Mouse (Mus musculus) megakaryocyte progenitor cell, adult 5-6 weeks (primary cell): ENCODE measurements around the gene Rpl13a. TPM values are rescaled to one million over a fixed set of nuclear protein-coding genes. Genes with fewer than 3 reads are reported as not detected.
A peak's percentile ranks its signal among the peaks of the same experiment; 100 is the strongest.
"Not testable (repeated sequence)": the region's sequence is repeated elsewhere in the genome, so short reads cannot be mapped to it uniquely, and the experiment has no call there.

ENCODE experiments used
- ATAC-seq: replicated peaks from 2 replicates; pipeline ENCODE4 v1.8.0; 2016; ENCODE audit warnings: mild to moderate bottlenecking, moderate TSS enrichment, inconsistent platforms; ENCODE audit not compliant: poor library complexity
- total RNA-seq, 2 experiments: library from RNA; stranded (forward) in 1 of 2; stranded (reverse) in 1 of 2; fragments of 157-497, 149-512 nt in 1 of 2; fragments of 200-1000 nt in 1 of 2; gene quantifications; 2 replicates each; pipeline versions ENCODE4 v1.2.3 to v1.2.4; 2015 to 2017

The Rpl13a gene
- total RNA-seq, 2 experiments from 2014 or later, result 2,930 to 3,320 TPM

DNA sequence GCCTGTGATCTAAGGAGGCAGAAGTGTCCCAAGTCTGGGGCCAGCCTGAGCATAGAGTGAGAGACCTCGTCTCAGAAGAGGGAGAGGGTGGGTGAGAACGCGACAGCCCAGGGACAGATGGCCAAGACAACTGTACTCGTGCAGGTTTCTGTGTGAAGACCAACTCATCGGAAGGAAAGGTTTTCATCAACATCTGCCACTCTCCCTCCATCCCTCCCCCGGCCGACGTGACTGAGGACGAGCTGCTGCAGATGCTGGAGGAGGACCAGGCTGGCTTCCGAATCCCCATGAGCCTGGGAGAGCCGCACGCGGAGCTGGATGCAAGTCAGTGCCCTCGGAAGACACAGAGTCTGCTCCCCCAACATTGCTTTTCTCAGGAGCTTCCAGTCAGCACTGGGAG, 28.9 kb upstream of the Rpl13a start:
- ATAC-seq, result no peak

DNA sequence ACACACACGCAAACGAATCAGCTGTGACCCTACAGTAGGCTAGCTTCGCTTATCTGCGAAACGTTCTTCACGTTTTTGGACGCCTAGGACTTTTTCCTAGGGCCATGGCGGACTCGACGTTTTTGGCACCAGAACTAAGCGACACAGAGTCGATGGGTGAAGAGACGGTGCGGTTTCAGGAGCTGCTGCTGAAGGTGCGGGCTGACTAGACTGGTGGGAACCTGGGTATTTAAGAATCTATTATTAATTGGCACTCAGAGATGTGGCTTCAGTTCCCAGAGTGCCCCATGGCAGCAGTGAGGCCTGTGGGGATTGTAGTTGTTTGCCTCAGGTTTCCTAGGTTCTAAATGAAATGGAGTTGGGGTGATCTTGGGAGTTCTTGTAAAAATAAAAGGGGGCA, 27.6 kb upstream of the Rpl13a start:
- ATAC-seq, result no peak

DNA sequence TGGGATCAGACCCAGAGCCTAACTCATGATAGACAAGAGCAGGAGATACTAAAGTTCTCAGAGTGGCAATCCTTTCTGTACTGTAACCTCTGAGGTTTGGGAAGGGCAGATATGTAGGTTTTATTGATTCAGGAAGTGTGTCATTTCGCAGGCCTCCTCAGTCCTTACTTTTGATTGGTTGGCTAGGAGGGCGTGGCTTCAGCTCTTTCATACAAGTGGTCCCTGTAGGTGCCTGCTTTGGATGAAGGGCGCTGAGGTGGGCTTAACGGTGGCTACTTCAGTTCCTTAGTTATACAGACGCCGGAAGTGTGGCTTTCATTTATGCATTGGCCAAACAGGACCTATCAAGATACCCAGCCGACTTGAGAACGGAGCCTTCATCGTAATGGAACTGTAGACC, 27.0 kb upstream of the Rpl13a start:
- ATAC-seq, result no peak

DNA sequence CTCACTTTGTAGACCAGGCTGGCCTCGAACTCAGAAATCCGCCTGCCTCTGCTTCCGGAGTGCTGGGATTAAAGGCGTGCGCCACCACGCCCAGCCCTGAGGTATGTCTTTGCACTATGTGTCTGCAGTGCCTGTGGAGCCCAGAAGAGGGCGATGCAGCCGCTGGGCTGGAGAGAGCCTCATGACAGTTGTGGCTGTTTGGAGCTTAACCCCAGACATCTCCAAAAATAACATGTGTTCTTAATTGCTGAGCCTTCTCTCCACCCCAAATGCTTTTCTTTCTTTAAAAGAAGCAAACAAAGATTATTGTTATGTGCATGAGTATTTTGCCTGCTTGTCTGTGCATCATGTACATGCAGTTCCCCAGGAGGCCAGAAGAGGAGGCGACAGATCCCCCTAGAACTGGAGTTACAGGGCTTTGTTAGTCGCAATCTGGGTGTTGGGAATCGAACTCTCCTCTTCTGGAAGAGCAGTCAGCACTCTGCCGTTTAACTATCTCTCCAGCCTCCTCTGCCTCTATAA, 26.5 kb upstream of the Rpl13a start:
- ATAC-seq, result peak; percentile 65

DNA sequence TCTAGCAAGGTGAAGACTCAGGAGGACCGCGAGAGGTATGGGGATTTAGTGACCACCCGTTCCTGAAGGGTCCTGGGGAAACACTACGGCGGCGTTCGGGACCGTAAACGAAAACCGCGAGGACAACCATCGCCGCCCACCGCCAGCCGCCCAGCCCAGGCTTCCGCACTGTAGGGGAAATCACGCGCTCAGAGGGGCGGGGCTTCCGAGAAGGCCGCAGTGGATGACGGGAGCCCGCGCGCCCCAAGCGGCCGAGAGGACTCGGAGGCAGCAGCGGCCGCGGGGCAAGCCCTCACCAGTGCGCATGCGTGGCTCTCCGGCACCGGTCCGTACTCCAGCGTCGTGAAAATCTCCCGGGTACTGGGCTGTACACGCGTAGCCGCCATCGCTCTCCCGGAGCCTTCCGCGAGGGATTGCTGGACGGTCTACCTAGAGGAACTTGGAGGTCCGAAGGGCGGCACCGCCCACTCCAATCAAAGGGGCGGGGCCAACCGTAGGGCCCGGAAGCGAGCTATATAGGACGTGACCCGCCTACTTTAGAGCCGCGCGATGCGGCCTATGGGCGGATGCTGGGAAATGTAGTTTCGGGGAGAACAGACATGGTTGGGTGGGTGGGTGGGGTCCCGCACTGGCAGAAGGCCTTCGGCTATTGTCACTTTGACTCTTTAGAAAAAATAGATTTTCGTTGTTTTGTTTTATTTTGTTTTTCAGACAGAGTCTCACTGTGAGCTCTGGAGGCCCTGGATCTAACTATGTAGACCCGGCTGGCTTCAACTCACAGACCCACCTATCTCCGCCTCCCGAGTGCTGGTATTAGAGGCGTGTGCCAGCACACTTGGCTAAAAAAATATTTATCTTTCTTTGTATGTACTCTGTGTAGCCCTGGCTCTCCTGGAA, 25.8 kb upstream of the Rpl13a start, which contains the start of the genes Pih1d1 and Aldh16a1:
Gene Pih1d1, plus strand, starts transcription at position 208 of the 897 bp plus-strand sequence.
Gene Aldh16a1, minus strand, starts transcription at position 489 of the 897 bp plus-strand sequence.
- peak; percentile 90 for ATAC-seq

DNA sequence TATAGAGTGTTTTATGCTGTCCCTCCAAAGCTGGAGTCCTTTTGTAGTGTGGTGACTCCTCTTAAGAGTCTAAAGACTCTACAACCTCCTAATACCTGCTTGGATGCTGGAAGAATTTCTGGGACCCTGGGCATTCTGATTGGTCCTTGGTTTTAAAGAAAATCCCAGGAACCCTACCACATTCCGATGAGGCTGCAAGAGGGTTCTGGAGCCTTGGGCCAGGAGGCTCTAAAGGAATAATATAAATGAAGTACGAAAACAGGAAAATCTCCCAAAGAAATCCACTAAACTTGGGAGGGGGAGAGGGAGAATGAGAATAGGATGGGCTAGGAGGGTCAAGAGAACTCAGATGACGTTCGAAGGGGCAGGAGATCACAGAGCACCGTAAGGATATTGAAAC, 25.0 kb upstream of the Rpl13a start:
- no peak for ATAC-seq

DNA sequence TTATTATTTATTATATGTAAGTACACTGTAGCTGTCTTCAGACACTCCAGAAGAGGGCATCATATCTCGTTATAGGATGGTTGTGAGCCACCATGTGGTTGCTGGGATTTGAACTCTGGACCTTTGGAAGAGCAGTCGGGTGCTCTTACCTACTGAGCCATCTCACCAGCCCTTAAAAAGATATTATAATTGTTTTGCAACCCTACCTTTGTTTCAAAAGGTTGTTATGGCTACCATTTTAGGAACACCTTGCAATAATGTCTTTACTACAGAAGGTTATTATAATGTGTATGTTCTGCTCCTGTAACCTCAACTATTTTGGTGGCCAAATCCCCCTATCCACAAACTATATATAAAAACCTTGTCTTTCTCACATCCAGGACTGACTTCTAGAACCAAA, 24.5 kb upstream of the Rpl13a start:
- not testable (repeated sequence) for ATAC-seq

DNA sequence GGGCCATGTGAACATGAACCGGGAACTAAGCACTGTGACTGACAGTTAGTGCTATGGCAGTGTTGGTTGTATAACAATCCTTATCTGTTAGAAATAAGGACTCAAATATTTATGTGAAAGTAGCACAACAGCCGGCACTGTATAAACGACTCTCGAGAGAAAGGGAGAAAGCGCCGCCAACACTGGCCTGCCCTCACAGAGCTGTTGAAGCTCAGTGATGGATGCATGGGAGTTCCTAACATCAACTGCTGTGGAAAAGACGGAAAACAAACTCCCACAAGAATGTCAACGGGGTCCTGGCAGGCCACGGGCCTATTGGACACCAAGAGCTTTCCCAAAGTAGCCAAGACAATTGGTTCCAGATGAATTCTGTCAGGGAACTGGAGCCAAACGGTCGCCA, 22.7 kb upstream of the Rpl13a start:
- ATAC-seq, result no peak

DNA sequence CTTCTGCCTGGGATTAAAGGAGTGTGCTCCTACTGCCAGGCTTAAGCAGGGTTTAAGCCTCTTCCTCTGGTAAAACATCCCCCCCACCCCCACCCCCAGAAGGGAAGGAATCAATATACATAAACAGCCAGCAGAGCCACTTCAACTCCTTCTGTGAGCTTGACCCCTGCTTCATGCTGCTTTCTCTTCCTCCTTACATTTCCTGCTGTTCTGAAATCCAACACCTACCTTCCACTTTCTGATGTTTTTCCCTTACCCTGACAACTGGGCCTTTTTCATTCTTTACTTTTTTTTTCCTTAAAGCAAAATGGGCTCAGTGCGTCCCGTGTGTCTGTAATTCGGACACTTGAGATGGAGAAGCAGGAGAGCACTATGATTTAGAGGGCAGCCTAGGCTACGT, 21.8 kb upstream of the Rpl13a start:
- ATAC-seq, result no peak

DNA sequence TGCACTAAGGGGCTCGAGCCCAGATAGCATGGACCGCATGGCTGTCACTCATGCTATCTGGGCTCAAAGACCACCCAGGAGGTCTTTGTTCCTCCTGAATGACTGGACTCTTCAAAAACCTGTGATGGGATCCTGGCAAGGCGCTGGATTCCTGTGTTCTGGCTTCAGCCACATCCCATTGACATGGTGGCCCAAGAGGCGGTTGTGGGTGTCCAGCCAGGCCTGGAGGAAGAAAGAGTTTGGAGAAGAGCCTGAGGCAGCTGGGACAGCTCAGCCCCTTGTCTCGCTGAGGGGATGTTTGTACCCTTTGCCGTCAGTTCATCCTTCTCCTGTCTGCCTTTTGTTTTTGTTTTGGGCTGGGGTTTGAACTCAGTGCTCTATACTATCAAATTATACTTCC, 21.0 kb upstream of the Rpl13a start:
- ATAC-seq, result no peak

DNA sequence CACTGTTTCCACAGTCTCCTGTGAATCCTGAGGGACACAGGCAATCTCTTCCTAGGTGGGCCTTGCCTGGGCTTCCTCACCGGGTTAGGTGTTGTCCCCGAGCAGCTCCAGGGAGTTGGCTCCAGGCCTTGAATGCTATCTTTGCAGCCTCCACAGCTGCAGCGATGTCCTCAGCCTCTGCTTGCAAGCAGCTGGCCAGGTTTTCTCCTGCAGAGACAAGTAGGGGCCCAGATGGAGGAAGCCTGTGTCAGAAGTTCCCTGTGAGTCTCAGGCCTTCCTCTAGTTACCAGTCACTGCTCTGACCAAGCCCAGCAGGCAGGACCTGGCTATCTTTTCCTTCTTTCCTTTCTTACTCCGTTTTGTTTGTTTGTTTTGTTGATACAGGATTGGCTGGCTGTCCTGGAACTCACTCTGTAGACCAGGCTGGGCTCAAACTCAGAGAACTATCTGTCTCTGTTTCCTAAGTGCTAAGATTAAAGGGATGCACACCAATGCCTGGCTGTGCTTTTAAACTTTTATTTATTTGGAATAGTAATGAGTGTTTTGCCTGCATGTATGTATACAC, 20.1 kb upstream of the Rpl13a start:
- ATAC-seq, result no peak

DNA sequence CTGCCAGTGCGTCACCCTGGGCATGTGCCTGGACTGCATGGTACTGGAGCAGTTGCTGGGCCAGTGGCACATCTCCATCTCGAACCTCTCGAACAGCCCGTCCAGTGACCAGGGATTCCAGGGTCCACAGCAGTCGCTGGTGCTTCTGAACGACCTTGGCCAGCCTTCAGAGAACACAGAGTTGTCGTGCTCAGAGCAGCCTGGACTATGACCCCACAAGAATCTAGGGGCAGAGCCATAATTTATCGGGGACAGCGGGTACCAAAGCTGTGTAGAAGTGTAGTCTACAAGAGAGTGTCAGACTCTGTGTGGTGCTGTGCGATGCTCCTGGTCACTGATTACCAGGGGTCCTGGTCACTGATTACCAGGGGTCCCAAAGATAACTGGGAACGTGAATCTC, 19.3 kb upstream of the Rpl13a start:
- no peak for ATAC-seq

DNA sequence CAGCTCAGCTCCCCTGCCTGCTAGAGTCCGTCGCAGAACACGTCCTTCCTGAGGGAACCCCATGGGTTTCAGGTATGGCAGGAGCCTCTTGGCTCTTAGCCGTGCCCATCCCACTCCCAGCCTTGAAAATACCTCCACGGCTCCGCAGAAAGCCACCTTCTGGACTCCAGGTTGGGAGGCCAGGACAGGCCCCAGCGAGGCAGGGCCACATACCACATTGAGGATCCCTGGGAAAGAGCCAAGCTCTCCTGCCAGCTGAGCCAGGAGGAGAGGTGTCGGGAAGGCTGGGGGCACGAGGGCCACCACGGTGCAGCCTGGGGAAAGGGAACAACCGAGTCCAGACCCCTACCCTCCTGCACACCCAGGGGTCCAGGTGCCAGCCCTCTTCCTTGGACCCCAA, 18.7 kb upstream of the Rpl13a start:
- ATAC-seq, result no peak

DNA sequence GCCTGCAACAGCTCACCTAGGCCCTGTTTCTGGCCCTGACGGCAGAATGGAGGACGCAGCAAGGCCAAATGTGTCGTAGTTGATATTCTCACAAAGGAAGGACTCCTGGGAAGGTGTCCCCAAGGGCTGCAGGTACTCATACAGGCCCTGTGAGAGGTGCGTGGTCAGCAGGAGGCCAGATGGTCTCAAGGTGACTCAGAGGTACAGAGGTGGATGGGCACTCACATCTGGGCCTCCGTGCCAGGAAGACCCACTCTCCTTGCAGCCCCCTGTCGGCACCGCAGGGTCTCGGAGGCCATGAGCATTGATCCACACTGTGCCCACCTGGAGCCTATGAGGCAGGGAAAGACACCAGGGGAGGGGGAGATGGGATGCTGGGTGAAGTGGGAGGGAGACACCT, 16.9 kb upstream of the Rpl13a start:
- no peak for ATAC-seq

DNA sequence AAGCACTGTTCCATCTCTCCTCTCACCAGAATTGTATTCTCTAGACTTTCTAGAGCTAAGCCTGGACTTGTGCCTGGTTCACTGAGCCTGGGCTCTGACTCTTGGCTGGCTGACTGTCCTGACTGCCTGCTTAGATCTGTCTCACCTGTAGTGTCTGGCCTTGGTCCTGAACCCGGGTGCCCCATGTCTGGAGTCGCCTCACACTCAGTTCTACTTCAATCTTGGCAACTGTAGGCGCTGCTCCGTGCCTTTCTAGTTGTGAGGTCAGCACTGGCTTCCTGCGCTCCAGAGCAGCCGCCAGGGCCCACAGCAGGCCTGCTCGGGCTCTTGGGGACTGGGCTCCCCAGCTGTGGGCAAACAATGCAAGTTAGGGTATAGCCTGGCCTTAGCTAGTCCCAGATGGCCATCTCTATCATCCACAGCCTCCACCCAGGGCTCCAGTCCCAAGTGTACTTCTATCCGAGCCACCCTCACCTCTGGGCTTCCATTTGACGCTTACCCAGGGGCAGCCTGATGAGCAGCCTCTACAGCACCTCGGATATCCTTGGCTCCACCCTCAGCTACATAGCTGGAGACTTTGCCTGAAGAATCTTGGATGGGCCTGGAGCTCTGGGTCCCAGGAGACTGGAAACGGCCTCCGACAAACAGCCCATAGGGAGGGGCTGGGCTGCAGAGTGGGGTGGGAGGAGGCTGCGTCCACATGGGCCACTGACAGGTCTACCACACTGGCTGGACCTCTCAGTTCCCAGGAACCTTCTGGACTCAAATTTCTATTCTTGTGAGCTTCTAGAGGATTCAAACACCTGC, 16.0 kb upstream of the Rpl13a start:
- no peak for ATAC-seq

DNA sequence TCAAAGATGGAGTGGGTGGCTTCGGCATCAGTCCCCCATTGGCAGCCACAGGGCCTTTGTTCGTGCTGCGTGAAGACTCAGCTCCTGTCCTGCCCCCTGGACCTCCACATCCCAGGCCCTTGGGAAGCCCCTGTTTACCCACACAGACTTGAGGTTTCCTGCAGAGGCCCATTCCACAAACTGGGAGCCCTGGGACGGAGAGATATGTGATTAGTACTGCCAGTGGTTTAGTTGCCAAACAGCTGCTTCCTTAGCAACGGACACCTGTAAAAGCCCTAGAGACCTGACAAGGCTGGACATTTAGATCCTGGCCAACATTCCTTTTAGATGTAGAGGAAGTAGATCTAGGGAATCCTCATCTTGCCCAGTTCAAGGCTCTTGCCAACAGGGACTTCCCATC, 13.4 kb upstream of the Rpl13a start:
- ATAC-seq, result no peak

DNA sequence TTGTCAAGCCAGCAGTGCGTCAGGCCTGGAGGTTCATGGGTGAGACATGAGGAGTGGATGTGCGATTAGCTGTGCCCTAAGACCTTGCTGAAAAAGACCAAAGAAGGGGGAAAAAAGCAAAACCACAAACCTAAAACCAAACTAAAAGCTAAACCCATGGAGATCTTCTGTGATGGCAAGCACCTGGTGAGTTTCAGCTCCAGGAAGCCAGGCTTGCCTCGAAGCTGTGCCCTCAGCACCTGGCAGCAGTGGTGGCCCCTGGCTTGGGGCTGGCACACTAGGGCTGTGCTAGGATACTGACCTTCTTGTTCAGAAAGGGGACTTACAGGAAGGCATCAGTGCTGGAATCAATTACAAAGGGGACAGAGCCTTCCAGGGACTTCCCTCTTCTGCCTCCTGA, 12.8 kb upstream of the Rpl13a start:
- no peak for ATAC-seq

DNA sequence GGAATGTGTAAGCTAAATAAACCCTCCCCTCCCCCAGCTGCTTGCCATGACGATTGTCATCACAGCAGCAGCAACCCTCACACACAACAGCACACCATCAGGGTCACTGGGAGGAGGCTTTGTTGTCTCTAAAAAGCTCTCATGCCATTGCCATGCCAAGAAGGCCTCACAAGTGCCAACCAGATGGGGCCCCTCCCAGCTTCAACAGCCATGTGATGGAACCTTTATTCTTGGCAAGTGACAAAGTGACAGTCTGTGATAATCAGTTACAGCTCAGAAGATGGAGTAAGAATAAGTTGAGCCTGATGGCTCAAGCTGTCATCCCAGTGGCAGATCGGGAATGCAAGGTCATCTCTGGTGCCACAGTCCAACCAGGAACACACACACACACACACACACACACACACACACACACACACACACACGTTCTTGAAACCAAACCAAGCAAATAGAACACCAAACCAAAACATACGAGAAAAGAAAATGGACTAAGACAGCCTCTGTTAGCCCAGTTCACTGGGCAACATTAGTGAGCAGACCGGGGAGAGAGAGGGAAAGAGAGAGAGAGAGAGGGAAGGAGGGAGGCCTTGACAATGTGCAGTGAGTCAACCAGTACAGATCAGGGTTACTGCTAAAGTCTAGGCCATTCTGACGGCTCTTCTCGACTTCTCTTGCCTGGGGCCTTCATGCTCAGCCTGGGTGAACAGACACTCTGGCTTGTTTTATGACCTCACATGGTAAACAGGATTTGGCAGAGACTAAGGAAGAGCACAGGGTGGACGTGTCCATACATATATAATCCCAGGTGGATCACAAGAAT, 11.6 kb upstream of the Rpl13a start:
- ATAC-seq, result peak; percentile 20

DNA sequence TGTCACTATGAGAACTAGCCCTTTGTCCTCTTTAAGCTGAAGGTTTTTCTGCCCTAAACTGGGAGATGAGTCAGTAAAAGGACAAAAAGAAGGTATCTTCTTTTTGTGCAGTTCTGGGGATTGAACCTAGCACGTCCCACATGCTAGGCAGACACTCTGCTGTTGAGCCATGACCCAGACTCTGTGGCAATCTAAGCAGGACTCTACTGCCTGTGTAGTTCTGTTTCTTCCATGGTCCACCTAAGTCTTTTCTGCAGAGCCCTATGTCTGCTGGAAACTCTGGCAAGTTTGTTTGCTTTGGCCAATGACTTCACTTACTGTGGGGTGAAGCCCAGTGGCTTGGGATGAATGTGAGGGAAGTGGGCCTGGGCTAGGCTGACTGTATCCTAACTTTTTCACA, 9.8 kb upstream of the Rpl13a start:
- no peak for ATAC-seq

DNA sequence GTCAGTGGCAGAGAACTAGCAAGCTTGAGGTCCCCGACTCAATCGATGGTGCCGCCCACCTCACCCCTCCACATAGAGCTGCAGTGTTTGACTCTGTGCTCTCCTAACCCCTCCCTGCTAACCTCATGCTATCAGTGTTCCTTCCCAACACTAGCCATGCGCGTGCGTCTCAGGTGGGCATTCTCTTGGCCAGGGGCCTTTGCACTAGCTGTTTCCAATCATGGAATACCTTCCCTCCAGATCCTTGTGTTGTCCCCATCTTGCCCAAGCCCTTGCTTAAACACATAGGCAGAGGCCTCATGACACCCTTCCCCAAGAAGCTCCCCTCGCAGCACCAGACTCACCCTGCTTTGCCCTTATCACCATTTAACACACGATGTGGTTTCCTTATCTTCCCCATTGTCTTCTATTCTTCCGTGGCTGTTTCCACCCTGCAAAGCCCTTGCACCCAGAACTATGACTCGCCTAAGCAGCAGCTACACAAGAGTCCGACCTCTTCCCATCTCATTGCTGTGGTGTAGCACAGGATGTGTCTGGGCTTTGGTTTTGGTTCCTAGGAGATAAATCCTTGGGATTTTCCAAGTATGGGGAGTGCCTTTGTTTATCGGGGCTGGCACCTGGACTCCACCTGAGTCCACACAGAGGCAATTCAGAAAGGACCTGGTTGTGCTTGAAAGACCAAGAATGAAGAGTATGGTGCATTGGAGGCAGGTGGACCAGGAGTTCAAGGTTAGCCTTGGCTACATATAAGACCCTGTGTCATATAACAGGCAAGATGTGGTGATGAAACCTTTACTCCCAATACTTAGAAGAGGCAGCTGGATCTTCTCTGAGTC, 8.8 kb upstream of the Rpl13a start:
- ATAC-seq, result peak; percentile 71
